Mouse (Mus musculus): ENCODE measurements around the gene Ccdc62. TPM values are rescaled to one million over a fixed set of nuclear protein-coding genes. Genes with fewer than 3 reads are reported as not detected.

Ccdc62 gene
- polyA plus RNA-seq, 2 experiments, result 2.7 to 3.4 TPM

DNA sequence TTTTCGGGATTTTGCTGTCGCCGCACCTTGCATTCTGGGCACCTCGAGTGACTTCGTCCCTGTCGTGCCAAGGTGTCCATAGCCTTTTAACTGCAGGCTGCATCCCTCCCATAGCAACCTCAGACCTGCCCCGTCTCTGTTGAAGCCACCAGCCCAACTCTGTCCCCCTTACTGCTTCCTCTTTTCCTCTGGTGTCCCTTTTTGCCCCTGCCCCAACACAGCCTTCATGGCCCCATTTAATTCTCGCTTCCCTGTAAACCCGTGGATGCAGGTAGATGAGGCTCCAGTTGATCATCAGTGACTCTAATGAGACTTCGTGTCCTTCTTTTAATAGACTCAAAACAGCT, 22.9 kb upstream of the Ccdc62 start:
- TF ChIP-seq CTCF (IDR thresholded peaks at IDR 0.05; ENCODE audit: low read depth) (no peak), EP300 (IDR thresholded peaks at IDR 0.05; ENCODE audit: low read depth) (no peak)
- Histone ChIP-seq H3K9ac (replicated peaks) (peak overlapping the region; percentile 84), H3K27me3 (ENCODE audit: control insufficient read depth, insufficient read depth, low read length) (no peaks in the 10 kb centered on the region), H3K4me2 (ENCODE audit: low read depth) (peak overlapping the region; percentile 65), H3K4me1 (replicated peaks; ENCODE audit: control insufficient read depth in 2 of 2, insufficient read depth in 2 of 2, low read length in 1 of 2) (peaks cover 3 to 16% of the 10 kb centered on the region in 2 experiments; a peak in 3 of 4 replicates), H3K4me3 (ENCODE audit: insufficient read depth in 1 of 2, low read depth in 2 of 2, low read length in 2 of 2) (peak overlapping the region; percentile 80 to 89), H3K27ac (no peak overlapping the region), H3K9me3 (ENCODE audit: control insufficient read depth, low read length) (no peaks in the 10 kb centered on the region), H3K36me3 (replicated peaks; ENCODE audit: control insufficient read depth, insufficient read depth, low read depth) (peaks cover 18% of the 10 kb centered on the region)
- under 1% methylated on average over 10 of the region's 10 CpGs for WGBS (ENCODE audit: insufficient replicate concordance)
- DNase-seq (ENCODE audit: low read depth in 3 of 3, low spot score in 3 of 3) (no peak), ATAC-seq (ENCODE audit: insufficient read depth) (no peak)

- H3K27ac ChIP-seq, result no peak overlapping the region
- no peaks in the 10 kb centered on the region for H3K4me1 ChIP-seq (replicated peaks; ENCODE audit: control insufficient read depth in 2 of 2, insufficient read depth in 2 of 2, low read length in 1 of 2)
- H3K27me3 ChIP-seq (ENCODE audit: control insufficient read depth, insufficient read depth, low read length), result no peaks in the 10 kb centered on the region
- 76% methylated on average over 3 of the region's 3 CpGs for WGBS (ENCODE audit: insufficient replicate concordance)
- no peak overlapping the region for H3K4me2 ChIP-seq (ENCODE audit: low read depth)
- DNase-seq (ENCODE audit: low read depth in 3 of 3, low spot score in 3 of 3) (no peak), ATAC-seq (ENCODE audit: insufficient read depth) (no peak)
- H3K4me3 ChIP-seq (ENCODE audit: insufficient read depth in 1 of 2, low read depth in 2 of 2, low read length in 2 of 2), result no peak overlapping the region
- TF ChIP-seq CTCF (IDR thresholded peaks at IDR 0.05; ENCODE audit: low read depth) (no peak), EP300 (IDR thresholded peaks at IDR 0.05; ENCODE audit: low read depth) (no peak)
- peaks cover 20% of the 10 kb centered on the region for H3K36me3 ChIP-seq (replicated peaks; ENCODE audit: control insufficient read depth, insufficient read depth, low read depth)
- H3K9me3 ChIP-seq (ENCODE audit: control insufficient read depth, low read length), result no peaks in the 10 kb centered on the region
- H3K9ac ChIP-seq (replicated peaks), result no peak overlapping the region
These were observed 15.6 kb upstream of the Ccdc62 start for GRCm38 (mm10) chr5:123914852-123915251.

- H3K27ac ChIP-seq, result no peak overlapping the region
- H3K4me3 ChIP-seq (ENCODE audit: insufficient read depth in 1 of 2, low read depth in 2 of 2, low read length in 2 of 2), result no peak overlapping the region
- ATAC-seq (ENCODE audit: insufficient read depth), result no peak
- H3K36me3 ChIP-seq (replicated peaks; ENCODE audit: control insufficient read depth, insufficient read depth, low read depth), result peaks cover 41% of the 10 kb centered on the region
- H3K9me3 ChIP-seq (ENCODE audit: control insufficient read depth, low read length), result no peaks in the 10 kb centered on the region
- no peak for DNase-seq (ENCODE audit: low read depth in 3 of 3, low spot score in 3 of 3)
- TF ChIP-seq CTCF (IDR thresholded peaks at IDR 0.05; ENCODE audit: low read depth) (no peak), EP300 (IDR thresholded peaks at IDR 0.05; ENCODE audit: low read depth) (no peak)
- H3K9ac ChIP-seq (replicated peaks), result no peak overlapping the region
- H3K27me3 ChIP-seq (ENCODE audit: control insufficient read depth, insufficient read depth, low read length), result no peaks in the 10 kb centered on the region
- H3K4me2 ChIP-seq (ENCODE audit: low read depth), result no peak overlapping the region
- H3K4me1 ChIP-seq (replicated peaks; ENCODE audit: control insufficient read depth in 2 of 2, insufficient read depth in 2 of 2, low read length in 1 of 2), result no peaks in the 10 kb centered on the region
- WGBS (ENCODE audit: insufficient replicate concordance), result 85% methylated on average over 6 of the region's 6 CpGs
These were observed 8.4 kb upstream of the Ccdc62 start for GRCm38 (mm10) chr5:123922112-123922511.

DNA sequence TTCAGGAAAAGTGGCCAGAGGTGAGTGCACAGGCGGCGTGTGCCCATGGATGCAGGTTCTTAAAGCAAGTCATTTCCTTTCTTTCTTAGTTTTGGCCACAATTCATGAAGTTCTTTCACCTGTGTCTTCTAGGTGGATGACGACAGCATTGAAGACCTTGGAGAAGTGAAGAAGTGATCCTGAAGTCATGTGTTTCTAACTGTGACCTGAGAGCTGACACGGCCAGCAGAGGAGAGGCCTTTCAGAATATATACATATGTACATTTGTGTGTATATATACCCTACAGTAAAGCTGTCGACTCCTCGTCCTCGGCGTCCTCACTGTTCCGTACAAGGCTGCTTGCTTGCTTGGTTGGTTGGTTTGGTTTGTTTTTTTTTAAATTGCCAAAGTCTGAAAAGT, 3.4 kb upstream of the Ccdc62 start, which contains the start of gene Gm43518:
Gene Gm43518 (plus strand): TSS at position 301 of the 400 bp plus-strand sequence.
- H3K27ac ChIP-seq, result no peak within 1 kb of the TSS
- 80% methylated on average over 9 of the region's 9 CpGs for WGBS (ENCODE audit: insufficient replicate concordance)
- H3K27me3 ChIP-seq (ENCODE audit: control insufficient read depth, insufficient read depth, low read length), result no peaks in the 10 kb centered on the region
- H3K9ac ChIP-seq (replicated peaks), result no peak within 1 kb of the TSS
- H3K4me1 ChIP-seq (replicated peaks; ENCODE audit: control insufficient read depth in 2 of 2, insufficient read depth in 2 of 2, low read length in 1 of 2), result peaks cover 0 to 7% of the 10 kb centered on the region in 2 experiments; a peak in 2 of 4 replicates
- no peak within 1 kb of the TSS for H3K4me2 ChIP-seq (ENCODE audit: low read depth)
- DNase-seq (ENCODE audit: low read depth in 3 of 3, low spot score in 3 of 3), result no peak
- H3K36me3 ChIP-seq (replicated peaks; ENCODE audit: control insufficient read depth, insufficient read depth, low read depth), result peaks cover 33% of the 10 kb centered on the region
- no peak for TF ChIP-seq CTCF (IDR thresholded peaks at IDR 0.05; ENCODE audit: low read depth)
- TF ChIP-seq EP300 (IDR thresholded peaks at IDR 0.05; ENCODE audit: low read depth), result no peak
- no peaks in the 10 kb centered on the region for H3K9me3 ChIP-seq (ENCODE audit: control insufficient read depth, low read length)
- ATAC-seq (ENCODE audit: insufficient read depth), result no peak
- H3K4me3 ChIP-seq (ENCODE audit: insufficient read depth in 1 of 2, low read depth in 2 of 2, low read length in 2 of 2), result no peak within 1 kb of the TSS

GRCm38 (mm10) chr5:123931131-123931530, 652 bp downstream of the Ccdc62 start:
- Histone ChIP-seq H3K27ac (peak overlapping the region; percentile 80), H3K4me1 (replicated peaks; ENCODE audit: control insufficient read depth in 2 of 2, insufficient read depth in 2 of 2, low read length in 1 of 2) (peaks cover 0 to 16% of the 10 kb centered on the region in 2 experiments), H3K27me3 (ENCODE audit: control insufficient read depth, insufficient read depth, low read length) (no peaks in the 10 kb centered on the region), H3K36me3 (replicated peaks; ENCODE audit: control insufficient read depth, insufficient read depth, low read depth) (peaks cover 10% of the 10 kb centered on the region), H3K9me3 (ENCODE audit: control insufficient read depth, low read length) (no peaks in the 10 kb centered on the region), H3K9ac (replicated peaks) (peak overlapping the region; percentile 97), H3K4me2 (ENCODE audit: low read depth) (peak overlapping the region; percentile 88), H3K4me3 (ENCODE audit: insufficient read depth in 1 of 2, low read depth in 2 of 2, low read length in 2 of 2) (peak overlapping the region; percentile 76 to 94)
- no peak for ATAC-seq (ENCODE audit: insufficient read depth)
- TF ChIP-seq EP300 (IDR thresholded peaks at IDR 0.05; ENCODE audit: low read depth) (no peak), CTCF (IDR thresholded peaks at IDR 0.05; ENCODE audit: low read depth) (no peak)
- no peak for DNase-seq (ENCODE audit: low read depth in 3 of 3, low spot score in 3 of 3)
- 39% methylated on average over 13 of the region's 13 CpGs for WGBS (ENCODE audit: insufficient replicate concordance)

Data from liver, embryonic 14.5 days (tissue).